Mouse (Mus musculus) thymus, adult 2 months (tissue): ENCODE results near the gene Golga7b. TPM values are rescaled to one million over a fixed set of nuclear protein-coding genes. Genes with fewer than 3 reads are reported as not detected.

Source experiments
- DNase-seq: peaks from one replicate; pipeline ENCODE4 v3.0.0; 2021
- H3K27ac ChIP-seq: fragments of 200-500 bp; 2 replicates; pipeline ENCODE4 v1.5.1; 2012; ENCODE audit warnings: low read length, control low read depth; ENCODE audit not compliant: control insufficient read depth, insufficient read depth
- H3K27me3 ChIP-seq: fragments of 200-500 bp; 2 replicates; pipeline ENCODE4 v1.6.1; 2012; ENCODE audit warnings: mild to moderate bottlenecking, low read length, moderate library complexity, mixed read lengths; ENCODE audit not compliant: control insufficient read depth, insufficient read depth
- H3K36me3 ChIP-seq: fragments of 200-500 bp; 2 replicates; pipeline ENCODE4 v1.6.1; 2012; ENCODE audit warnings: mild to moderate bottlenecking, low read length, moderate library complexity; ENCODE audit not compliant: control insufficient read depth, insufficient read depth
- H3K4me1 ChIP-seq: fragments of 200-500 bp; replicated peaks from 2 replicates; pipeline ENCODE4 v1.6.1; 2012; ENCODE audit warnings: low read length; ENCODE audit not compliant: control insufficient read depth, insufficient read depth
- H3K4me3 ChIP-seq: fragments of 200-500 bp; 2 replicates; pipeline ENCODE4 v1.5.1; 2012; ENCODE audit warnings: mild to moderate bottlenecking, low read length, control low read depth, moderate library complexity; ENCODE audit not compliant: control insufficient read depth, insufficient read depth
- CTCF ChIP-seq: fragments of 200-500 bp; IDR thresholded peaks from 2 replicates; pipeline ENCODE4 v1.5.1; 2012; ENCODE audit warnings: mild to moderate bottlenecking, control low read depth, low read length, moderate library complexity, borderline replicate concordance; ENCODE audit not compliant: control insufficient read depth, poor library complexity, insufficient read depth; ENCODE audit errors: extremely low read depth
- POLR2A ChIP-seq: fragments of 200-500 bp; IDR thresholded peaks from 2 replicates; pipeline ENCODE4 v1.6.1; 2012; ENCODE audit warnings: mild to moderate bottlenecking, low read length, control low read depth, moderate library complexity; ENCODE audit not compliant: control insufficient read depth, poor library complexity, insufficient read depth; ENCODE audit errors: extremely low read depth
- WGBS: fragments of 180-500 bp; shearing (Covaris S2); methylation state at CpG from one replicate; pipeline ENCODE4 v1.1.7; 2018; 5-methylcytosine and 5-hydroxymethylcytosine counted together
- polyA plus RNA-seq: library from polyadenylated mRNA; depleted of rRNA; stranded (reverse); fragments of >200 nt; gene quantifications from 2 replicates; pipeline ENCODE4 v1.2.3, GENCODE M21; 2012

Gene Golga7b
- polyA plus RNA-seq, 1 experiment = 0.84 TPM

- H3K27me3 ChIP-seq = no peaks in the 10 kb centered on the region
- WGBS = 31% methylated on average over 7 of the region's 7 CpGs
These were observed 43.7 kb downstream of the Golga7b start for GRCm38 (mm10) chr19:42290954-42291661.

GRCm38 (mm10) chr19:42292106-42292505 lies 44.7 kb downstream of the Golga7b start:
- DNase-seq = no peak
- no peaks in the 10 kb centered on the region for H3K4me1 ChIP-seq
- H3K27me3 ChIP-seq = no peaks in the 10 kb centered on the region
- TF ChIP-seq POLR2A (no peak), CTCF (no peak)
- no peak overlapping the region for H3K4me3 ChIP-seq
- H3K27ac ChIP-seq = no peak overlapping the region
- no peaks in the 10 kb centered on the region for H3K36me3 ChIP-seq
- WGBS = 71% methylated on average over 8 of the region's 8 CpGs

More at GRCm38 (mm10) chr19:42290954-42291661, 43.7 kb downstream of the Golga7b start:
- no peaks in the 10 kb centered on the region for H3K4me1 ChIP-seq
- no peak for TF ChIP-seq CTCF
- H3K27ac ChIP-seq = no peak overlapping the region
- H3K36me3 ChIP-seq = no peaks in the 10 kb centered on the region
- no peak for DNase-seq
- H3K4me3 ChIP-seq = no peak overlapping the region

- H3K4me1 ChIP-seq = no peaks in the 10 kb centered on the region
- DNase-seq = no peak
- H3K27me3 ChIP-seq = no peaks in the 10 kb centered on the region
- H3K27ac ChIP-seq = no peak overlapping the region
- TF ChIP-seq POLR2A = no peak
- TF ChIP-seq CTCF = no peak
- H3K36me3 ChIP-seq = no peaks in the 10 kb centered on the region
- WGBS = 89% methylated on average over 6 of the region's 6 CpGs
- H3K4me3 ChIP-seq = no peak overlapping the region
These were observed 45.8 kb downstream of the Golga7b start for GRCm38 (mm10) chr19:42293216-42293615.

GRCm38 (mm10) chr19:42303210-42303813 lies 55.9 kb downstream of the Golga7b start:
- H3K36me3 ChIP-seq = no peaks in the 10 kb centered on the region
- TF ChIP-seq POLR2A (no peak), CTCF (no peak)
- no peak overlapping the region for H3K4me3 ChIP-seq
- H3K4me1 ChIP-seq = peaks cover 14% of the 10 kb centered on the region
- WGBS = 91% methylated on average over 12 of the region's 12 CpGs
- no peak for DNase-seq
- H3K27me3 ChIP-seq = no peaks in the 10 kb centered on the region
- no peak overlapping the region for H3K27ac ChIP-seq

- 93% methylated on average over 13 of the region's 13 CpGs for WGBS
- DNase-seq = no peak
- H3K4me3 ChIP-seq = no peak overlapping the region
- peaks cover 14% of the 10 kb centered on the region for H3K4me1 ChIP-seq
- H3K27ac ChIP-seq = no peak overlapping the region
- TF ChIP-seq POLR2A = no peak
- no peak for TF ChIP-seq CTCF
- no peaks in the 10 kb centered on the region for H3K36me3 ChIP-seq
- H3K27me3 ChIP-seq = no peaks in the 10 kb centered on the region
These were observed 57.1 kb downstream of the Golga7b start for GRCm38 (mm10) chr19:42304506-42304905.

GRCm38 (mm10) chr19:42305746-42306145 lies 58.4 kb downstream of the Golga7b start:
- Histone ChIP-seq H3K36me3 (no peaks in the 10 kb centered on the region), H3K27me3 (no peaks in the 10 kb centered on the region), H3K27ac (no peak overlapping the region), H3K4me3 (no peak overlapping the region), H3K4me1 (peaks cover 14% of the 10 kb centered on the region)
- no peak for TF ChIP-seq CTCF
- no peak for TF ChIP-seq POLR2A
- WGBS = 27% methylated on average over 8 of the region's 8 CpGs
- no peak for DNase-seq

- WGBS = 5% methylated on average over 7 of the region's 7 CpGs
- no peak for TF ChIP-seq POLR2A
- TF ChIP-seq CTCF = no peak
- no peaks in the 10 kb centered on the region for H3K27me3 ChIP-seq
- H3K27ac ChIP-seq = no peak overlapping the region
- H3K4me3 ChIP-seq = no peak overlapping the region
- DNase-seq = peak; percentile 56
- no peaks in the 10 kb centered on the region for H3K36me3 ChIP-seq
- peaks cover 14% of the 10 kb centered on the region for H3K4me1 ChIP-seq
These were observed 58.8 kb downstream of the Golga7b start for GRCm38 (mm10) chr19:42306202-42306601.

GRCm38 (mm10) chr19:42307019-42307418 lies 59.6 kb downstream of the Golga7b start:
- Histone ChIP-seq H3K4me3 (no peak overlapping the region), H3K27ac (no peak overlapping the region), H3K4me1 (peaks cover 14% of the 10 kb centered on the region), H3K36me3 (no peaks in the 10 kb centered on the region), H3K27me3 (no peaks in the 10 kb centered on the region)
- no peak for DNase-seq
- TF ChIP-seq POLR2A (no peak), CTCF (no peak)
- 12% methylated on average over 8 of the region's 8 CpGs for WGBS
